ENCODE assay signal across 16 mouse cellular contexts in the genomic region with DNA sequence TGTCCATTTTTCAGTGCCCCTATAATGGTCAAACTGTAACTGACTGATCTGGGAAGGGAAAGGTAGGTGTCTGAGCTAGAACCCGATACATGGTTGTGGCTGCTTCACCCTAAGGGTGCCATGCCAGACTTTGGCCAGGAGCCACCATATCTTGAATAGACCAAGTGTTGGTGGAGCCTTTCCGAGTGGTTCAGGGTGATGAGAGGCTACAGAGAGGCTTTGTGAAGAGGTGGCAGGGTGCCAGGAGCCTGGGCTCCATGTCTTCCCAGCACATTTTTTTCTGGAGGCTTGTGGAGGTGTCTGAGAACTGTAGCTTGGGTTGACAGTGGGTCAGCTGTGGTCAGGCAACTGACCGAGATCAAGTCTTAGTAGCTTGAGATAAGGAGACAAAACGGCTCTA. TPM values are rescaled to one million over a fixed set of nuclear protein-coding genes. Genes with fewer than 3 reads are reported as not detected.
DNase-seq lines count a peak whose midpoint lies in the region; ATAC-seq and TF ChIP-seq lines count a peak whose summit lies in the region.
"Had no signal": no experiment of that assay in that cellular context is flagged by ENCODE, and none has a peak within 500 bp of the region (broad histone marks: within the 10 kb centered on the region; RNA-seq: fewer than 3 reads in every experiment).

No protein-coding gene starts in this region.

- no peak overlapping the region for H3K4me3 ChIP-seq in forebrain, embryonic 14.5 days (ENCODE audit: low read depth, low read length)
- H3K4me3 ChIP-seq in forebrain, postnatal 0 days (ENCODE audit: low read depth, low read length), result no peak overlapping the region
- H3K4me3 ChIP-seq in left cerebral cortex, adult 2 months, result no peak overlapping the region
- H3K4me3 ChIP-seq: myocyte had no signal

- H3K4me1 ChIP-seq in forebrain, embryonic 14.5 days (ENCODE audit: control insufficient read depth, insufficient read depth, low read length), result no peaks in the 10 kb centered on the region
- no peaks in the 10 kb centered on the region for H3K4me1 ChIP-seq in forebrain, postnatal 0 days (ENCODE audit: insufficient read depth)

- WGBS in forebrain, embryonic 14.5 days, result 68% methylated on average over 4 of the region's 4 CpGs
- WGBS in forebrain, postnatal 0 days, result 53% methylated on average over 4 of the region's 4 CpGs

- intact Hi-C loops in left cerebral cortex, postnatal 4 days (cut with DNase I), result no loop called here
- intact Hi-C loops in left cerebral cortex, adult 2 months (cut with DNase I), result no loop called here

- H3K9me3 ChIP-seq in forebrain, embryonic 14.5 days (replicated peaks; ENCODE audit: control insufficient read depth, low read length), result no peaks in the 10 kb centered on the region
- no peaks in the 10 kb centered on the region for H3K9me3 ChIP-seq in forebrain, postnatal 0 days (ENCODE audit: low read length)
- H3K9me3 ChIP-seq: limb, embryonic 10.5 days had no signal

- peak; percentile 24 for DNase-seq in forebrain, embryonic 14.5 days (ENCODE audit: low spot score)
- DNase-seq in forebrain, postnatal 0 days, result no peak
- peak; percentile 50 for DNase-seq in left cerebral cortex, postnatal 4 days
- no peak for DNase-seq in left cerebral cortex, adult 2 months (ENCODE audit: extremely low spot score in 1 of 2, low spot score in 2 of 2)
- DNase-seq in right cerebral cortex, postnatal 10 days (ENCODE audit: low spot score in 2 of 2), result peak; percentile 73 to 80
- no peak for DNase-seq in right cerebral cortex, postnatal 25 days
- DNase-seq in kidney, adult 8-10 months, result no peak
- DNase-seq: thymus, postnatal 36 days had no signal

- H3K27me3 ChIP-seq in forebrain, embryonic 14.5 days (replicated peaks; ENCODE audit: control insufficient read depth, insufficient read depth, low read length), result no peaks in the 10 kb centered on the region
- H3K27me3 ChIP-seq in forebrain, postnatal 0 days (ENCODE audit: insufficient read depth, low read length), result no peaks in the 10 kb centered on the region

- ATAC-seq in forebrain, embryonic 14.5 days, result no peak
- no peak for ATAC-seq in forebrain, postnatal 0 days
- peak; percentile 70 for ATAC-seq in megakaryocyte-erythroid progenitor cell, adult 5-6 weeks (replicated peaks; ENCODE audit: low FRiP score, low TSS enrichment, poor library complexity, severe bottlenecking)
- ATAC-seq: intestine, postnatal 0 days had no signal

- H3K9ac ChIP-seq in forebrain, embryonic 14.5 days (ENCODE audit: low read length), result no peak overlapping the region
- H3K9ac ChIP-seq in forebrain, postnatal 0 days, result no peak overlapping the region

- H3K27ac ChIP-seq in forebrain, embryonic 14.5 days (ENCODE audit: low read depth, low read length), result no peak overlapping the region
- no peak overlapping the region for H3K27ac ChIP-seq in forebrain, postnatal 0 days (ENCODE audit: low read depth, low read length)
- H3K27ac ChIP-seq in left cerebral cortex, adult 2 months, result no peak overlapping the region
- H3K27ac ChIP-seq: limb, embryonic 10.5 days had no signal

- H3K36me3 ChIP-seq in forebrain, embryonic 14.5 days (ENCODE audit: control insufficient read depth, insufficient read depth, low read length), result no peaks in the 10 kb centered on the region
- H3K36me3 ChIP-seq in forebrain, postnatal 0 days (ENCODE audit: insufficient read depth), result no peaks in the 10 kb centered on the region
- H3K36me3 ChIP-seq: limb, embryonic 10.5 days had no signal

- no peak overlapping the region for H3K4me2 ChIP-seq in forebrain, embryonic 14.5 days (ENCODE audit: low read length)
- no peak overlapping the region for H3K4me2 ChIP-seq in forebrain, postnatal 0 days (ENCODE audit: low read depth)

- no peak for TF ChIP-seq CTCF in forebrain, postnatal 0 days (IDR thresholded peaks at IDR 0.05; ENCODE audit: low read depth)
- TF ChIP-seq CTCF in left cerebral cortex, adult 2 months (IDR thresholded peaks at IDR 0.05), result no peak

RNA-seq across cellular contexts. Expression of a gene that starts 3.9 kb away (rescaled TPM):
- polyA plus RNA-seq in forebrain, embryonic 14.5 days (2014; fragmentation: Nextera tagmentation; extraction: Ambion mirVana), result 0.10 and 0.17 TPM in 2 replicates
- 0.90 TPM in 1 of 2 replicates, not detected in the other for total RNA-seq in forebrain, postnatal 0 days (2014; rRNA removed)
- polyA plus RNA-seq in forebrain, postnatal 0 days (2015; fragmentation: Nextera tagmentation; extraction: Ambion mirVana), result 0.26 and 0.48 TPM in 2 replicates
- under 1 TPM; 0.50 to 0.72 TPM for total RNA-seq in left cerebral cortex, postnatal 4 days (2021)
- not detected for total RNA-seq in left cerebral cortex, adult 2 months (2021)
- total RNA-seq in megakaryocyte-erythroid progenitor cell, adult 5-6 weeks (2014; fragmentation: Nextera tagmentation), result 52.7 and 59.4 TPM in 2 replicates
- total RNA-seq in megakaryocyte-erythroid progenitor cell, adult 5-6 weeks (2017), result 40.3 and 55.2 TPM in 2 replicates

RNA-seq across cellular contexts. Expression of a gene that starts 9.3 kb away (rescaled TPM):
- 15.0 and 18.6 TPM in 2 replicates for polyA plus RNA-seq in forebrain, embryonic 14.5 days (2014; fragmentation: Nextera tagmentation; extraction: Ambion mirVana)
- 9.2 and 10.5 TPM in 2 replicates for total RNA-seq in forebrain, postnatal 0 days (2014; rRNA removed)
- polyA plus RNA-seq in forebrain, postnatal 0 days (2015; fragmentation: Nextera tagmentation; extraction: Ambion mirVana), result 10.6 and 11.4 TPM in 2 replicates
- total RNA-seq in left cerebral cortex, postnatal 4 days (2021), result 10 to 100 TPM in 1 of 2 experiments, 1 to 10 TPM in 1; 8.3 to 10.7 TPM
- under 1 TPM; 0.23 to 0.87 TPM for total RNA-seq in left cerebral cortex, adult 2 months (2021)
- total RNA-seq in megakaryocyte-erythroid progenitor cell, adult 5-6 weeks (2014; fragmentation: Nextera tagmentation), result 2.4 and 4.0 TPM in 2 replicates
- total RNA-seq in megakaryocyte-erythroid progenitor cell, adult 5-6 weeks (2017), result 3.4 and 4.1 TPM in 2 replicates

RNA-seq across cellular contexts. Expression of a gene that starts 9.4 kb away (rescaled TPM):
- 16.7 and 23.8 TPM in 2 replicates for polyA plus RNA-seq in forebrain, embryonic 14.5 days (2014; fragmentation: Nextera tagmentation; extraction: Ambion mirVana)
- 97.4 and 155 TPM in 2 replicates for total RNA-seq in forebrain, postnatal 0 days (2014; rRNA removed)
- 15.6 and 18.2 TPM in 2 replicates for polyA plus RNA-seq in forebrain, postnatal 0 days (2015; fragmentation: Nextera tagmentation; extraction: Ambion mirVana)
- 100 to 1,000 TPM; 157 to 165 TPM for total RNA-seq in left cerebral cortex, postnatal 4 days (2021)
- 100 to 1,000 TPM; 121 to 124 TPM for total RNA-seq in left cerebral cortex, adult 2 months (2021)
- total RNA-seq in megakaryocyte-erythroid progenitor cell, adult 5-6 weeks (2014; fragmentation: Nextera tagmentation), result 31.7 and 51.2 TPM in 2 replicates
- total RNA-seq in megakaryocyte-erythroid progenitor cell, adult 5-6 weeks (2017), result 27.9 and 64.3 TPM in 2 replicates

RNA-seq across cellular contexts. Expression of a gene that starts 10.3 kb away (rescaled TPM):
- polyA plus RNA-seq in forebrain, embryonic 14.5 days (2014; fragmentation: Nextera tagmentation; extraction: Ambion mirVana), result 1.1 and 1.2 TPM in 2 replicates
- 1.0 and 1.3 TPM in 2 replicates for total RNA-seq in forebrain, postnatal 0 days (2014; rRNA removed)
- 0.58 and 0.88 TPM in 2 replicates for polyA plus RNA-seq in forebrain, postnatal 0 days (2015; fragmentation: Nextera tagmentation; extraction: Ambion mirVana)
- total RNA-seq in left cerebral cortex, postnatal 4 days (2021), result 1 to 10 TPM in 1 of 2 experiments, under 1 TPM in 1; 0.38 to 1.0 TPM
- total RNA-seq in left cerebral cortex, adult 2 months (2021), result 1 to 10 TPM; 1.3 to 1.5 TPM
- 0.54 and 0.79 TPM in 2 replicates for total RNA-seq in megakaryocyte-erythroid progenitor cell, adult 5-6 weeks (2014; fragmentation: Nextera tagmentation)
- 1.3 TPM in 1 of 2 replicates, not detected in the other for total RNA-seq in megakaryocyte-erythroid progenitor cell, adult 5-6 weeks (2017)

RNA-seq across cellular contexts. Expression of a gene that starts 13.7 kb away (rescaled TPM):
- polyA plus RNA-seq in forebrain, embryonic 14.5 days (2014; fragmentation: Nextera tagmentation; extraction: Ambion mirVana), result not detected in 2 replicates
- total RNA-seq in forebrain, postnatal 0 days (2014; rRNA removed), result not detected in 2 replicates
- polyA plus RNA-seq in forebrain, postnatal 0 days (2015; fragmentation: Nextera tagmentation; extraction: Ambion mirVana), result not detected in 2 replicates
- not detected for total RNA-seq in left cerebral cortex, postnatal 4 days (2021)
- not detected for total RNA-seq in left cerebral cortex, adult 2 months (2021)
- not detected in 2 replicates for total RNA-seq in megakaryocyte-erythroid progenitor cell, adult 5-6 weeks (2014; fragmentation: Nextera tagmentation)
- not detected in 2 replicates for total RNA-seq in megakaryocyte-erythroid progenitor cell, adult 5-6 weeks (2017)
- total RNA-seq: ES-E14; granulocyte monocyte progenitor cell, adult 5-6 weeks had no signal
- polyA plus RNA-seq: frontal cortex, adult 2 months; intestine, postnatal 0 days; large intestine, adult 2 months; limb, embryonic 10.5 days; myocyte had no signal

Comparison
In these comparisons a context has a peak if more than half of its experiments do, and no peak if none do; other contexts are left out.
1. DNase-seq: peak in forebrain, embryonic 14.5 days (single experiment), left cerebral cortex, postnatal 4 days (single experiment) and right cerebral cortex, postnatal 10 days (2 of 2); none in forebrain, postnatal 0 days (single experiment), left cerebral cortex, adult 2 months (0 of 2), right cerebral cortex, postnatal 25 days (single experiment) and kidney, adult 8-10 months (0 of 2).
2. RNA of a gene that starts 3.9 kb away (total RNA-seq): 40.3 to 59.4 TPM in megakaryocyte-erythroid progenitor cell, adult 5-6 weeks; 0.90 TPM in forebrain, postnatal 0 days, 0.50 to 0.72 TPM in left cerebral cortex, postnatal 4 days and not detected in left cerebral cortex, adult 2 months; every median in the first group is over 10 times any median in the second.